Mouse (Mus musculus) spleen, embryonic (tissue): ENCODE results near the gene Rassf1.
"Not testable (repeated sequence)": the region's sequence is repeated elsewhere in the genome, so short reads cannot be mapped to it uniquely, and the experiment has no call there.

Experiments used
- CTCF ChIA-PET: fragments of 350-600 bp; sonication (Branson Sonifier 250); formaldehyde crosslinking; loops from one replicate; lab custom pipeline; 2022; lab: Charles Lee

Rassf1 gene

GRCm38 (mm10) chr9:107555031-107555457 lies 3.7 kb downstream of the Rassf1 start:
- CTCF ChIA-PET = no interaction called here

- CTCF ChIA-PET = interaction anchor here (1.1 kb wide), 1 partner anchor 9 kb away, joined by 4 read pairs; no protein-coding TSS in a partner anchor
Measured at GRCm38 (mm10) chr9:107555701-107556100, 4.3 kb downstream of the Rassf1 start.

- CTCF ChIA-PET = interaction anchor here (0.8 to 1.1 kb wide), 2 partner anchors 9 kb away, joined by 3 to 4 read pairs; no protein-coding TSS in a partner anchor
Measured at GRCm38 (mm10) chr9:107556346-107556745, 5.0 kb downstream of the Rassf1 start.

DNA sequence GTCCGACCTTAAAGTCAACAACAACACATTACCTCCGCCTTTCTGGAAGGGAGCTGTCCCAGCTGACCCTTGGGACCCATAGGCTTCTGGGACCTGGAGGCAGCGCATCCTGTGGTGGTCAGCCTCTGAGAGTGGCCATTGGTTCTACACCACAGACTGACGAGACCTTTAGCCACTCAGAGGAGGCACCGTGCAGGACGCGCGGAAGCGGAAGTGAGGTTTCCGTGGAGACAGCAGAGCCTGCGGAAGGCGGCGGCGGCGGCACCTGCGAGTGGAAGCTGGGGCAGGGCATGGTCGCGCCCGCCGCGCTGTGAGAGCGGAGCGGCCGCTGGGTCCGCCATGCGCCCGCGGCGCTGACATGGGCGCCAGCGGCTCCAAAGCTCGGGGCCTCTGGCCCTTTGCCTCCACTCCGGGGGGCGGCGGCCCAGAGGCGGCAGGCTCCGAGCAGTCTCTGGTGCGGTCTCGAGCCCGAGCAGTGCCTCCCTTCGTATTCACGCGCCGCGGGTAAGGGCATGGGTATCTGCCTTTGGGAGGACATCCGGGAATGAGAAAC lies 11.8 kb downstream of the Rassf1 start, which contains the start of gene Tusc2:
TSS of gene Tusc2 (plus strand) at position 227 of the 553 bp plus-strand sequence.
- CTCF ChIA-PET = interaction anchor here (1.0 to 1.1 kb wide), 2 partner anchors 13 to 20 kb away, joined by 3 read pairs; no protein-coding TSS in a partner anchor

DNA sequence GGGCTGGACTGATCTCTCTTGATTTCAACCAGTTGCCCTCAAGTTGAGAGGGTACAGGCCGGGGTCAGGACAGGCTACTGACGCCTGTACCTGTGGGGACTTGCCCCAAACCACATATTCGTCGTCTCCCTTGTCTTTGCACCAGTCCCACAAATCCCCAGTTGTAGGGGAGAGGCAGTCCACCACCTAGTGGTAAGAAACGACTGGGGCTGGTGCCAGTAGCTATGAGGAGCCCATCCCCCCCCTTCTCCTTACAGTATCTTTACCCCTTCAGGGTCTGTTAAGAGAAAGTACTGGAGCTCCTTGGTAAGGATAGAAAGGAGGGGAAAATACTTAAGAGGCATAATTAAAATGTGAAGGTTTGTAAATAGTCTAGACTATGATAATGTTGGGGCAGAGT lies 14.2 kb downstream of the Rassf1 start:
- CTCF ChIA-PET = interaction anchor here (0.6 to 1.3 kb wide), 4 partner anchors 9 to 112 kb away, joined by 3 to 4 read pairs (median 4); partner anchors contain the start of gene Naa80

- CTCF ChIA-PET = interaction anchor here (0.8 kb wide), 2 partner anchors 9 to 22 kb away, joined by 3 to 4 read pairs; no protein-coding TSS in a partner anchor
Measured at GRCm38 (mm10) chr9:107566041-107566709, 14.8 kb downstream of the Rassf1 start.

DNA sequence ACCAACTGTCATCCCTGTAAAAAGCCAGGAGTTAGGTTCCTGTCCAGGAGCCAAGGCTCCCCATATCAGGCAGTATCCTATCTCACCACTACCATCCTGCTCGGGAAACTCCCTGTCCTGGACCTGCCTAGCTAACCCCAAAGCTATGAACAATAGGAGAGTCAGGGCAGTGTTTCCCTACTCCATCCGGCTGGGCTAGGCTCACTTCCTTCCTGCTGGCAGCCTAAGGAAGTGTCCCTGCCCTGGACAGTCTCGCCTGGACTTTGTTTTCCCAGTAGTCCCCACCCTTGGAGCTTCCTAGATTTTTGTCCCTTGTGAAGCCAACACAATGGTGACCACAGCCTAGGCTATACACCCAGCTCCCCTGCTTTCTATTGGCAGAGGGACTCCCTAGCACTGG lies 15.5 kb downstream of the Rassf1 start:
- CTCF ChIA-PET = interaction anchor here (0.8 kb wide), 1 partner anchor 22 kb away, joined by 4 read pairs; no protein-coding TSS in a partner anchor

DNA sequence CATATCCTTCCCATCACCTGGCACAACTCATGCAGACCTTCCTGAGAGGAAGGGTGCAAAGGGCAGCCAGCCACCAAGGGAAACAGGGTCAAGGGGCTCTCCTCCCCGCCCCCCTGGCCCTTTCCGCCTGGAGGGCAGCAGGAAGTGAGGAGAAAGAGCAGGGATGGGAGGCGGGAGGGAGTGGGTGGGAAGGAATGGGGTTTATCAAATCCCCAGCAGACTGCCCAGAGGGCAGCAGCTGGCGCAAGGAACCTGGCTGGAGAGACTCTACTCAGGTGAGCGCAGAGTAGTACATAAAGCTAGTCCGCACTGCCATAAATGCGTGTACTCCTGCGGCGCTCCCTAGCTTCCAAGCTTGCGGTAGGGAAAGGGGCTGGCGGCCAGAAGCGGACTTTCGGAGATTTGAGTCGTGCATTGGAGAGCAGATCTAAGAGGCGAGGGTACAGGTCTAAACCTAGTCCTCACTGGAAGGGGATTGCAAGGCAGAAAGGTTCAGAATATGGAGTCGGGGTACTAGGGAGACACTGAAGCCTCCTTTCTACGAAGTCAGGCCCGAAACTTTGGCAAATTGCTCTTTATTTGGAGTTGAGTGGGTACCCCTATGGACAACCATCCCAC lies 16.5 kb downstream of the Rassf1 start, which contains the start of gene Hyal2:
TSS of gene Hyal2 (plus strand) at position 244 of the 618 bp plus-strand sequence.
- CTCF ChIA-PET = no interaction called here

DNA sequence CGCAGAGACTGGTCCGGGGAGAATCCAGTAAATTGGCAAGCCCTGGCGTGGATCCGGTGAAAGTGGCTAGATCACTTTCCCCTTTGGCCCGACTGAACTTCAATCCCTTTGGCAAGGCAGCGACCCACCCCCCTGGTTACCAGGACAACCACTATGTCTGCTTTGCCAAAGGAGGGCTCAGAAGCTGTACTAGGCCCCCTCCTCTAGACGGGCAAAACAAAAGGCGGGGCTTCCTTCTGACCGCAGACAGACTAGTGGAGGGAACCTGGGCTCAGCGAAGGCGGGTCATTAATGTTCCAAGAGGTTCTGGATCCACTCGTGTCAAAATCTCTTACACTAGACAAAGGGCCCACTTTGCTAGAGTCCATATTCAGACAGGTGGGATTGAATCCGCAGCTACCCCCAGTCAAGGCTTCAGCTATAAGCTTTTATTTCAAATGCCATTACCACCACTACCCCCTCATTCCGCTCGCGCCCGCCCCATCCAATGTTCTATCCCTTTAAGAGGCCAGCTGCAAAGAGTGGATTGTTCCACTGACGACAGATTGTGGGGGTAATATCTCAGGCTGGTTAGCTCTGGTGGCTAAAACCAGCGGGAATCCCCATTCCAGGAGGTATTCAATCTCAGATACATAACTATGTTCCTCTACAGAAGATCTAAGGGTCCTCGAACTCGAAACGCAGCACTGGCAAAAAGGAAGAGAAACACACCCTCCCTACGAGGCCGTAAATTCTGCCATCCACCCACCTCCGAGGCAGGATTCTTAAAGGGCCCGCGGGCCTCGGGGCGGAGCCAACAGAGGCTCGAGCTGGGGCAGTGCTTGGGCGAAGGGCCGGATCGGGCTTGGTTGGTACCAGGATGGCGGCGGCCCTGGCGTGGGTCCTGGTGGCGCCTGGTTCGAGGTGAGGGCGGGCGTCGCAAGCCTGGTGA lies 17.2 kb downstream of the Rassf1 start:
- CTCF ChIA-PET = no interaction called here

DNA sequence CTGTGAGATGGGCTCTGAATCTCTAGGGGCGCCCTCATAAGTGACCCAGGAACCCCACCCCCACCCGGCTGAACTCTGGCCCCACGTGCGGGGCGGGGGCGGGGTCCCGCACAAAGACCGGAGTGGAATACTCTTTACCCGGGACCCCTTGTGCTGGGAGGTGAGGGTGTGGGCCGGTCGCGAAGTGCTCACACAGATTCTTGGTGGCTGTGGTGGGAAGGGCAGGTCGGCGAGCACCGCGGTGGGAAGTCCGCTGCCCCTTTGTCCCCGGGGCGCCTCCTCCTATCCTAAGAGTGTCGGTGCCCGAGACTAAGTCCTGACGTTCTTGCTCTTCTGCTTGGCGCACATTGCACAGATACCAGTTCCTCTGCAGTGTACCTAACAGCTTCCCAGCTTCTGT lies 17.9 kb downstream of the Rassf1 start:
- CTCF ChIA-PET = interaction anchor here (0.8 kb wide), 1 partner anchor 144 kb away, joined by 3 read pairs; no protein-coding TSS in a partner anchor

DNA sequence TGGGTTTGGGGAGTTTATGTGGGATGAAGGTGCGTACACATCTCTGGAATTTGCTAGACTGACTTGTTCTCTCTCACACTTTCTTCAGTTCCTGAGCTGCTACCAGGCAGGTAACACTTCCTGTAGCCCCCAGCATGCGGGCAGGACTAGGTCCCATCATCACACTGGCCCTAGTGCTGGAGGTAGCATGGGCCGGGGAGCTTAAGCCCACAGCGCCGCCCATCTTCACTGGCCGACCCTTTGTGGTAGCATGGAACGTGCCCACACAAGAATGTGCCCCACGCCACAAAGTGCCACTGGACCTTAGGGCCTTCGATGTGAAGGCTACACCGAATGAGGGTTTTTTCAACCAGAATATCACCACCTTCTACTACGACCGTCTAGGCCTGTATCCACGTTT lies 18.7 kb downstream of the Rassf1 start:
- CTCF ChIA-PET = interaction anchor here (0.8 kb wide), 1 partner anchor 144 kb away, joined by 3 read pairs; no protein-coding TSS in a partner anchor

DNA sequence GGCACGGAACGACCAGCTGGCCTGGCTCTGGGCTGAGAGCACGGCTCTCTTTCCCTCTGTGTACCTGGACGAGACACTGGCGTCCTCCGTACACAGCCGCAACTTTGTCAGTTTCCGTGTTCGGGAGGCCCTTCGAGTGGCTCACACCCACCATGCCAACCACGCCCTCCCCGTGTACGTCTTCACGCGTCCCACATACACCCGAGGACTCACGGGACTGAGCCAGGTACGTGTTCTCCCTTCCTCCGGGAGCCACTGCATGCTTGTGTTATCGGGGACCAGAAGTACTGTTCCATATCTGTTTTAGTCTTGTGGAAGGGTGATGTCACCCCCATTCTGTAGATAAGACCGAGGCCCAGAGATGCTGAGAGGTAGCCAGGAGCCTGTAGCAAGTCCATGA lies 19.5 kb downstream of the Rassf1 start:
- CTCF ChIA-PET = no interaction called here

GRCm38 (mm10) chr9:107571534-107572326 lies 20.4 kb downstream of the Rassf1 start:
- CTCF ChIA-PET = no interaction called here

- CTCF ChIA-PET = interaction anchor here (0.7 kb wide), 2 partner anchors 7 to 1095 kb away, joined by 3 to 12 read pairs; no protein-coding TSS in a partner anchor
Measured at GRCm38 (mm10) chr9:107572327-107572662, 20.9 kb downstream of the Rassf1 start.

GRCm38 (mm10) chr9:107573774-107574173 lies 22.4 kb downstream of the Rassf1 start:
- CTCF ChIA-PET = not testable (repeated sequence)

DNA sequence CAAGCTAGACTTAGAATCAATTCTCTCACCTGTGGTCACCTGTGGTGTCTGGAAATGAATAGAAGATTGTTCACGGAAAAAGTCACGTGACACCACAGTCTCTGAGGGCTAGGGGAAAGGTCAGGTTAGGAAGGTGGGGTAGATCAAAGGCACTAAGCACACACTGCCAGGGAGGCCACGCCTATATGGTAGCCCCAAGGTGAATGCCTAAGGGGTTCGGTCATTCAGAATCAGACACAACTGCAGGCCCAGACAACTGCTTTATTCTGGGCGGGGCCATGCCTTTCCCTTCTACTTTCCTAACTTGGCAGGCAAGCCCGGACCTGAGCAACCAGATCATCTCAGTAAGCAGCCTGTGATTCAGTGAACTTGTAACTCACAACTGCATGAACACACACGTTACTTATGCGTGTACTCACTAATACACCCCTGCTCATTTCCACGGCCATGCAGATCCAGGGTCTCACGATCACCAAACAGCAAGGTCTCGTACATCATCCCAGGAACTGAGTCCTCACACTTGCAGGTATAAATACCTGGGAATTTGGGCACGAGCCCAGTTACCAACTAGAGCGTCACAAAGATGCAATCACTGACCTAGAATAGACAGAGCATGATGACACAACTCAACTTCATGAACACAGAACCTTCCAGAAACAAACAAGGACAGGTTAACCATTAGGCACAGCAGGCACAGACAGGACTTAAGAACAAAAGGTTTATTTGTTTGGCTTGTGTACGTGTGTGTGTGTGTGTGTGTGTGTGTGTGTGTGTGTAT lies 24.4 kb downstream of the Rassf1 start:
- CTCF ChIA-PET = no interaction called here

GRCm38 (mm10) chr9:107576357-107577107 lies 25.2 kb downstream of the Rassf1 start, which contains the start of gene Hyal1:
Hyal1 (plus strand) TSS chr9:107576927.
- CTCF ChIA-PET = no interaction called here

DNA sequence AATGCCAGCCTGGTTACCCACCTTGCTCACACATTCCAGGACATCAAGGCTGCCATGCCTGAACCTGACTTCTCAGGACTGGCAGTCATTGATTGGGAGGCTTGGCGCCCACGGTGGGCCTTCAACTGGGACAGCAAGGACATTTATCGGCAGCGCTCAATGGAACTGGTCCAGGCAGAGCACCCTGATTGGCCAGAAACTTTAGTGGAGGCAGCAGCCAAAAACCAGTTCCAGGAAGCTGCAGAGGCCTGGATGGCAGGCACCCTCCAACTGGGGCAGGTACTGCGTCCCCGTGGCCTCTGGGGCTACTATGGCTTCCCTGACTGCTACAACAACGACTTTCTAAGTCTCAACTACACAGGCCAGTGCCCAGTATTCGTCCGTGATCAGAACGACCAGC lies 26.5 kb downstream of the Rassf1 start:
- CTCF ChIA-PET = no interaction called here
